Mouse (Mus musculus): ENCODE data around the gene 2510009E07Rik. TPM values are rescaled to one million over a fixed set of nuclear protein-coding genes. Genes with fewer than 3 reads are reported as not detected.

Gene 2510009E07Rik
- polyA plus RNA-seq, 1 experiment: 22.5 TPM

DNA sequence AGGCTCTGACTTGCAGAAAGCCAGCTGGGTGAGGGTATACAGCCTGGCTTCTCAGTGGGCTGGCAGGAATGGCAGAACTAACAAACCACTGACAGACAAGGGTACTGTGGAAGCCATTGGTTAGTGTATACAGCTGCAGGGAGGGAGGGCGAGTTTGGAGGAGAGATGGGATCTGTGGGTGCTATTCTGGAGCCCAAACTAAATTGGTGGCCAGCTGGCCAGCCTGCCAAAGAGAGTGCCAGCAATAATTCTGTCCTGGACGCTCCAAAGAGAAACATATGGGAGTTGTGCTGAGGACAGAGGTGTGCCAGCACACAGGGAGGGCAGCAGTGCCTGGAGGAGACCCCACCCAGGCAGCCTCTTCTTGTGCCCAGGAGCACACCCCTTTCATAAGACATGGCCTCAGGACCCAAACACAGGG is 50.8 kb downstream of the 2510009E07Rik start:
- TF ChIP-seq POLR2A (IDR thresholded peaks at IDR 0.05; ENCODE audit: borderline replicate concordance, extremely low read depth, low read depth, low read length) (no peak; the same call in 1 of the 2 replicates), CTCF (IDR thresholded peaks at IDR 0.05; ENCODE audit: insufficient read depth, low read length) (no peak)
- no peak for DNase-seq
- 60% methylated on average over 2 of the region's 2 CpGs for WGBS
- Histone ChIP-seq H3K4me1 (ENCODE audit: control insufficient read depth, insufficient read depth, low read length) (peaks cover 40% of the 10 kb centered on the region), H3K4me3 (replicated peaks; ENCODE audit: extremely low read depth, low read depth, low read length) (no peak overlapping the region)

- peak; percentile 15 for DNase-seq
- 70% methylated on average over 5 of the region's 5 CpGs for WGBS
- no peak overlapping the region for H3K4me3 ChIP-seq (replicated peaks; ENCODE audit: extremely low read depth, low read depth, low read length)
- H3K4me1 ChIP-seq (ENCODE audit: control insufficient read depth, insufficient read depth, low read length): peaks cover 42% of the 10 kb centered on the region
- no peak for TF ChIP-seq POLR2A (IDR thresholded peaks at IDR 0.05; ENCODE audit: borderline replicate concordance, extremely low read depth, low read depth, low read length)
- no peak for TF ChIP-seq CTCF (IDR thresholded peaks at IDR 0.05; ENCODE audit: insufficient read depth, low read length)
Measured at GRCm38 (mm10) chr16:21642906-21643305, 51.6 kb downstream of the 2510009E07Rik start.

DNA sequence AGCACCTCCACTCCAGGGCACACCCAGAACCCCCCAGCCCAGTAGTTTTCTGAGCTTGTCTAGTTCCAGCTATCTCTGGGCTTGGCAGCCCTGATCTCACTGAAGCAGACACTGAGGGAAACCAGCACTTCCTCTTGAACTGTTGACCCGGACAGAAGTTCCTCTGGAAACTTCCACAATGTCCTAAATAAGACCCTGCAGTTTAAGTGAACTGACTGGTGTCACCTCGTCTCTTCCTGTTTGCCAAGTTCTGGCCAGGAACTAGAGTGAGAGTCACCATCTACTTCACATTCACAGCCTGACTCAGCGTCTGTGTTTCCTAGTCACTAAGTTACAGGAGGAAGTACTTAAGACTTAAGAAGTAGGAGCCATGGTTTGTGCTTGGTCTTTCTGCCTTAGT is 52.5 kb downstream of the 2510009E07Rik start:
- 23% methylated on average over 3 of the region's 3 CpGs for WGBS
- DNase-seq: peak; percentile 16
- TF ChIP-seq CTCF (IDR thresholded peaks at IDR 0.05; ENCODE audit: insufficient read depth, low read length) (no peak), POLR2A (IDR thresholded peaks at IDR 0.05; ENCODE audit: borderline replicate concordance, extremely low read depth, low read depth, low read length) (no peak)
- H3K4me3 ChIP-seq (replicated peaks; ENCODE audit: extremely low read depth, low read depth, low read length): no peak overlapping the region
- H3K4me1 ChIP-seq (ENCODE audit: control insufficient read depth, insufficient read depth, low read length): peaks cover 48% of the 10 kb centered on the region

- 44% methylated on average over 7 of the region's 7 CpGs for whole genome bisulfite sequencing
- Histone ChIP-seq H3K4me1 (ENCODE audit: control insufficient read depth, insufficient read depth, low read length) (peaks cover 53% of the 10 kb centered on the region), H3K4me3 (replicated peaks; ENCODE audit: extremely low read depth, low read depth, low read length) (no peak overlapping the region)
- peak; percentile 17 for DNase-seq
- TF ChIP-seq POLR2A (IDR thresholded peaks at IDR 0.05; ENCODE audit: borderline replicate concordance, extremely low read depth, low read depth, low read length) (no peak), CTCF (IDR thresholded peaks at IDR 0.05; ENCODE audit: insufficient read depth, low read length) (no peak)
Measured at GRCm38 (mm10) chr16:21640766-21641499, 53.5 kb downstream of the 2510009E07Rik start.

DNA sequence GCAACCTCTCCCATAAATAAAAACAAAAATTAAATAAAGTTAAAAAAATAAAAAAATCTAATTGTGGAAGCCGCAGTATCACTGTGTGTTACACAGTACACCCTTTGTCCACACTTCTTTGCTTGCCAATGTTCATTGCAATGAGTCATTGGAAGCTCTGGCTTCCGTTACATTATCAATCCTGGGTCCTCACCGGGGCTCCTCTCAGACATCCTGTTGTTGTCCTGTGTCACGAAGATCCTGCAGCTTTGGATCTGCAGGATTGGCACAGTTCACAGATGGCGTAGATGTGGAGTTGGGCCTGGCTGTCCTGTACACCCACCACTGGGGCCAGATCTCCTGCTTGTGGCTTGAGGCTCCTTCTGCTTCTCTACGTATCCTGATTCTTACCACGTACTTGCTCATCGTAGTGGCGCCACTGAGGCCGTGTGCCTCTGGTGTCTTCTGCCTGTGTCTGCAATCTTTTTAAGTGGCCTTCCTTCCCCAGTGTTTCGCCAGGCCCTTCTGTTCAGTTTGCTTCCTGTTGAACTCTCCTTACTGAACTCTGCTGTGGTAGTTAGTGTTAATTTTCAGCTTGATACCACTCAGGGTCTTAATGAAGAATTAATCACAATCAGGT is 57.2 kb downstream of the 2510009E07Rik start:
- DNase-seq: no peak
- Histone ChIP-seq H3K4me3 (replicated peaks; ENCODE audit: extremely low read depth, low read depth, low read length) (no peak overlapping the region), H3K4me1 (ENCODE audit: control insufficient read depth, insufficient read depth, low read length) (peaks cover 31% of the 10 kb centered on the region)
- 51% methylated on average over 11 of the region's 11 CpGs for WGBS
- TF ChIP-seq POLR2A (IDR thresholded peaks at IDR 0.05; ENCODE audit: borderline replicate concordance, extremely low read depth, low read depth, low read length): no peak
- TF ChIP-seq CTCF (IDR thresholded peaks at IDR 0.05; ENCODE audit: insufficient read depth, low read length): no peak

DNA sequence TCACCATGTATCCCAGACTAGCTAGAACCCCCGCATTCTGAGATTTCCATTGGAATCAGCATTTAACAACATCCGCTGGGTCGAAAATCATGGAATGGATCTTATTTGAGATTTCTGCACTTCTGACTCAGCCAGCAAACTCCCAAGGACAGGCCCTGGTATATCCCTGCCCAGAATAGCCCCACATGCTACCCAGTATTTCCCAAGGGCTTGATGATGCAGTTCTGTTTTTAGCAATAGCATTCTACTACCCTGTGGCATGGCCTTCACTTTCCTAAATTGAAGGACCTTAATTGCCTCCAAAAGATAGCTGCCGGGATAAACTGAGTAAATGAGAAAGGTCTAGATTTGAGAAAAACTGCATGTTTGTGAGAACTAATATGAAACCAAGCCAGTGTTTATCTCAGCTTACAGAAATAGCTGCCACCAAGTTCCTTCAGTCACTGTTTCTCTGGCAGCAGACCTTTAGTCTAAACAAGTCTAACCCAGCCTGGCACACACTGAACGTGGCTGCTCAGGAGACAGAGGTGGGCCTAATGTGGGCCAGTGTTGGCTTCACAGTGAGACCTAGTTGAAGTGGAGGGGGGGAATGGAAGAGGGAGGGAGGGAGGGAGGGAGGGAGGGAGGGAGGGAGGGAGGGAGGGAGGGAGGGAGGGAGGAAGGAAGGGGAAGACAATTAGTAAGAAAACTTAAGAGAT is 58.2 kb downstream of the 2510009E07Rik start:
- TF ChIP-seq CTCF (IDR thresholded peaks at IDR 0.05; ENCODE audit: insufficient read depth, low read length): no peak
- no peak for TF ChIP-seq POLR2A (IDR thresholded peaks at IDR 0.05; ENCODE audit: borderline replicate concordance, extremely low read depth, low read depth, low read length)
- Histone ChIP-seq H3K4me3 (replicated peaks; ENCODE audit: extremely low read depth, low read depth, low read length) (no peak overlapping the region), H3K4me1 (ENCODE audit: control insufficient read depth, insufficient read depth, low read length) (peaks cover 21% of the 10 kb centered on the region)
- WGBS: 56% methylated on average over 5 of the region's 5 CpGs
- no peak for DNase-seq

DNA sequence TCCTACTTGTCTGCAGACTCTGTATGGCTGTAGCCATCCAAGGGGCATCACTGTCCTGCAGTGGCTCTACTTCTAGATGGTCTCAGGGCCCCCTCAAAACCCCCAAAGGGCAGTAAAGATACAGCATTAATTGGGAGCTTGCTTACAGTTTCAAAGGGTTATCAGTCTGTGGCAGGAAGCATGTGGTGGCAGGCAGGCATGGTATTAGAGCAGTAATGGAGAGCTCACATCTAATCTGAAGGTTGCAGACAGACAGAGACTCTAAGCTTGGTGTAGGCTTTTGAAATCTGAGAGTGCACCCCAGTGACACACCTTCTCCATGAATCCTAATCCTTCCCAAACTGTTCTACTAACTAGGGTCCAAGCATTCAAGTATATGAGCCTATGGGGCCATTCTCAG is 60.0 kb downstream of the 2510009E07Rik start:
- TF ChIP-seq CTCF (IDR thresholded peaks at IDR 0.05; ENCODE audit: insufficient read depth, low read length): no peak
- no peak for TF ChIP-seq POLR2A (IDR thresholded peaks at IDR 0.05; ENCODE audit: borderline replicate concordance, extremely low read depth, low read depth, low read length)
- no peak for DNase-seq
- H3K4me1 ChIP-seq (ENCODE audit: control insufficient read depth, insufficient read depth, low read length): peaks cover 15% of the 10 kb centered on the region
- no peak overlapping the region for H3K4me3 ChIP-seq (replicated peaks; ENCODE audit: extremely low read depth, low read depth, low read length)

DNA sequence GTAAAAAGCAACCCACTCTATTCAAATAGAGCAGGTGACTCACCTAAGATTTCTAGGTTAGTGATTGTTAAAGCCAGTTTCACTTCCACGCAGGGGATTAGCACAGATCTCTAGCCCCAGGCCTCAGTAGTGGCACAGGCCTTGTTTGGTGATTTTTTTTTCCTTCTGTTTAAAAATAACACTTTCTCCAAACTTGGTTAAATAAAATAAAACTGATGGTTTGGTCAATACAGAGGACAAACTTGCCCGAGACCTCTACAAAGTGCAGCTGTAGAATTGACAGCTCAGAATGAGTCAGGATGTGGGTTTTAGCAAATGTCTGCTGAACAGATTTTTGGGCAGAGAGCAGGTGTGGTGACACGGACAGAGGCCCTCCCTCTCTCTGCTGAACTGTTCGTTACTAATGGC is 62.6 kb downstream of the 2510009E07Rik start:
- peaks cover 7% of the 10 kb centered on the region for H3K4me1 ChIP-seq (ENCODE audit: control insufficient read depth, insufficient read depth, low read length)
- DNase-seq: no peak
- WGBS: 72% methylated on average over 4 of the region's 4 CpGs
- no peak overlapping the region for H3K4me3 ChIP-seq (replicated peaks; ENCODE audit: extremely low read depth, low read depth, low read length)
- no peak for TF ChIP-seq CTCF (IDR thresholded peaks at IDR 0.05; ENCODE audit: insufficient read depth, low read length)
- TF ChIP-seq POLR2A (IDR thresholded peaks at IDR 0.05; ENCODE audit: borderline replicate concordance, extremely low read depth, low read depth, low read length): no peak

- H3K4me1 ChIP-seq (ENCODE audit: control insufficient read depth, insufficient read depth, low read length): no peaks in the 10 kb centered on the region
- 74% methylated on average over 4 of the region's 4 CpGs for WGBS
- no peak for DNase-seq
- no peak overlapping the region for H3K4me3 ChIP-seq (replicated peaks; ENCODE audit: extremely low read depth, low read depth, low read length)
- no peak for TF ChIP-seq POLR2A (IDR thresholded peaks at IDR 0.05; ENCODE audit: borderline replicate concordance, extremely low read depth, low read depth, low read length)
- TF ChIP-seq CTCF (IDR thresholded peaks at IDR 0.05; ENCODE audit: insufficient read depth, low read length): no peak
Measured at GRCm38 (mm10) chr16:21630614-21631013, 63.9 kb downstream of the 2510009E07Rik start.
